Mouse (Mus musculus): ENCODE data around the gene Foxm1.

Foxm1 gene

GRCm38 (mm10) chr6:128423496-128424268, 60.9 kb downstream of the Foxm1 start:
- DNase-seq (ENCODE audit: extremely low spot score, low read depth, low spot score) = no peak

DNA sequence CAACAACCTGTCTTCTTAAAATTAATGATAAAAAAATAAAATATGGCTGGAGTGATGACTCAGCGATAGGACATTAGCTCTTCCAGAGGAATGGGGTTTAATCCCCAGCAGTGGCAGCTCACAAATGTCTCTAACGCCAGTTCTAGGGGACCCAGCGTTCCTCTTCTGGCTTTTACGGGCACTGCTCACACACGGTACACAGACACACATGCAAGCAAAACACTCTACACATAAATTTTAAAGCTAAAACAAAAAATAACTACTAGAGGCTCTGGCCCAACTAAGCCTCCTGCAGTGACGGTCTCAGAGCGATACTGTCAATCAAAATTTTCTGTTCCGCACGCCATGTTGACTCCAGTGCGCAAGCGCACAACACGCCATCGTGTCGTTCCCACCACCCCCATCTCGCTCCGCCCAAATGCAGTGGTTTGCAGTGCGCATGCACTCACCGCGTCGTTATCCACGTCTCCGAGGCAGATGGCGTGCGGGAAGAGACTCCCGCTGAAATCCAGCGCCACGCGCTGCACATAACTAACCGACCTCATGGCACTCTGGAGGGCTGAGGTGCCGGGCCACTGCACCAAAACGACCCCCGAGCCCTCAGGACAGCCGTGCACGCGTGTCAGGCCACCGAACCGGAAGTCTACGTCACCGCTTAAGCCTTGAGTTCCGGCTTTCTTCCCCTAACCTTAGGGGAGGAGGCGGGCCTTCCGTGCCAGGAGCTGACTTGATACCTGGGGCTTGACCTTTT, 61.7 kb downstream of the Foxm1 start, which contains the start of gene Itfg2:
TSS of gene Itfg2 (minus strand) at position 663 of the 751 bp plus-strand sequence.
- DNase-seq (ENCODE audit: extremely low spot score, low read depth, low spot score) = peak; percentile 96

DNA sequence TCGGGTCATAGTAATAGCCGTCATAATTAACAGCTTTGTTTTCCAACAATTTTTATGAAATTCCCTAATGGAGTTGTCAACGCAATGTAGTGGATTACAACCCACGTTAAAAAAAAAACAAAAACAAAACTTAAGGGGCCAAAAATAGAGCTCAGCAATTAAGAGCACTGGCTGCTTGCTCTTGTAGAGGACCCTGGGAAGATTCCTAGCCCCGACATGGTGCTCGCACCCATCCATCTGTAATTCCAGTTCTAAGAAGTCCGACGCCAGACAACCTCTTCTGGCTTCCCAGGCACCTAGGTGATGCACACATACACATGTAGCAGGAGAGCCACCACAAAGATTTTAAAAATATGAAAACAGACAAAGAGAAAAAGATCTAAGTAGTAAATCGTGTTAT, 62.3 kb downstream of the Foxm1 start:
- no peak for DNase-seq (ENCODE audit: extremely low spot score, low read depth, low spot score)

Measured in hindlimb bud, embryonic 11.5 days (tissue).